Mouse (Mus musculus) forebrain, embryonic 15.5 days (tissue): ENCODE measurements around the gene Tmem233. TPM values are rescaled to one million over a fixed set of nuclear protein-coding genes. Genes with fewer than 3 reads are reported as not detected.

ENCODE experiments used
- ATAC-seq: fragments of 200-750 bp; cut with Nextera tagmentation; replicated peaks from 2 replicates; pipeline ENCODE4 v1.8.0; 2017; ENCODE audit warnings: mild to moderate bottlenecking, moderate TSS enrichment, moderate library complexity
- H3K27ac ChIP-seq: fragments of 300-500 bp; sonication (generic); replicated peaks from 2 replicates; pipeline ENCODE4 v1.5.1; 2015; ENCODE audit warnings: mild to moderate bottlenecking, inconsistent platforms
- H3K27me3 ChIP-seq: fragments of 300-500 bp; sonication (generic); 2 replicates; pipeline ENCODE4 v1.6.1; 2015; ENCODE audit warnings: inconsistent platforms
- H3K36me3 ChIP-seq: fragments of 300-500 bp; sonication (generic); 2 replicates; pipeline ENCODE4 v1.6.1; 2015; ENCODE audit warnings: mild to moderate bottlenecking, inconsistent platforms
- H3K4me1 ChIP-seq: fragments of 300-500 bp; sonication (generic); 2 replicates; pipeline ENCODE4 v1.6.1; 2015; ENCODE audit warnings: inconsistent platforms
- H3K4me2 ChIP-seq: fragments of 300-500 bp; sonication (generic); replicated peaks from 2 replicates; pipeline ENCODE4 v1.6.1; 2015; ENCODE audit warnings: mild to moderate bottlenecking, inconsistent platforms
- H3K4me3 ChIP-seq: fragments of 300-500 bp; sonication (generic); 2 replicates; pipeline ENCODE4 v1.5.1; 2015; ENCODE audit warnings: mild to moderate bottlenecking, inconsistent platforms
- H3K9ac ChIP-seq: fragments of 300-500 bp; sonication (generic); replicated peaks from 2 replicates; pipeline ENCODE4 v1.6.1; 2015; ENCODE audit warnings: mild to moderate bottlenecking, inconsistent platforms
- H3K9me3 ChIP-seq: fragments of 300-500 bp; sonication (generic); 2 replicates; pipeline ENCODE4 v1.6.1; 2016; ENCODE audit warnings: inconsistent platforms
- WGBS: fragments of 180-500 bp; shearing (Covaris S2); methylation state at CpG from one replicate; pipeline ENCODE4 v1.1.7; 2015; ENCODE audit warnings: mixed read lengths; 5-methylcytosine and 5-hydroxymethylcytosine counted together
- polyA plus RNA-seq: library from polyadenylated mRNA; unstranded; fragments of >200 nt; fragmentation: Nextera tagmentation; extraction: Ambion mirVana; gene quantifications from 2 replicates; pipeline ENCODE4 v1.2.1, GENCODE M21; 2015

Tmem233 gene
- polyA plus RNA-seq, 1 experiment from 2014 or later = not detected

DNA sequence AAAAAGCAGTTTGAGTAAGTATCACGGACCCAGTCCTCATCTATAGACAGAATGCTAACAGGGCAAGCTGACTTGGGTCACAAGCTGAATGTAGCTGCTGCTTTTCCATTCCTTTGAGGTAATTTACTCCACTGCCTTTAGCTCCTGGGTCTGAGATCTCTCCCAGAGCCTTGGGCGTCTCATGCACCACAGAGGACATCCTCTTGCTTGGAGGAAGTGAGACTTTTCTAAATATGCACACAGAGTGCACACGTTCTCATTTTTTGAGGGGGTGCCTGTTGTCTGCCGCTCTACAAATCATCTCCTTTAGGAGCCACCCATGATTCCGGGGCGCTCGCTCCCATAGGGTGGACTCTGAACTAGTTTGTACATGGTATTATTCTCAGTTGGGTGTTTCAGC is 70.5 kb downstream of the Tmem233 start:
- Histone ChIP-seq H3K4me1 (no peaks in the 10 kb centered on the region), H3K27me3 (no peaks in the 10 kb centered on the region), H3K4me2 (no peak overlapping the region), H3K9me3 (no peaks in the 10 kb centered on the region), H3K9ac (no peak overlapping the region), H3K4me3 (no peak overlapping the region), H3K27ac (no peak overlapping the region), H3K36me3 (peaks cover 46% of the 10 kb centered on the region)
- 93% methylated on average over 7 of the region's 7 CpGs for WGBS
- no peak for ATAC-seq

DNA sequence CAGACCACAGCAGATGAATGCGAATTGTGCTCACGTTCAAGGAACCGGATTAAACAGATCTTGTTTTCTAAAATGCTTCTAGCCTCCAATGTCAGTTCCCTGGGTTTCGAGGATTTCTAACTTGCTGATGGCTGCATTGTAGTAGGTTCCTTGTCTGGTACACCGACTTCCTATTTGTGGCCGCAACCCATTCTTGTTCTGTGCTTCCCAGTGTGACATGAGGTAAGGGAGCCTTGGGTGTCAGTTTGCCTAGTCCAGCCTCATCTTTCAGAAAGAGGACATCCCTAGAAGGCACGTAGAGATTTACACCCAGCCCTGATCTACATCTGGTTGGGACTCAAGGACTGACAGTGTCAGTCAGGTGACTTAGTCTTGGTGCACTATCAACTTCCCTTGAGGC is 71.3 kb downstream of the Tmem233 start:
- no peak for ATAC-seq
- H3K9ac ChIP-seq = no peak overlapping the region
- 89% methylated on average over 7 of the region's 7 CpGs for WGBS
- H3K9me3 ChIP-seq = no peaks in the 10 kb centered on the region
- no peak overlapping the region for H3K27ac ChIP-seq
- no peak overlapping the region for H3K4me3 ChIP-seq
- peaks cover 38% of the 10 kb centered on the region for H3K36me3 ChIP-seq
- H3K27me3 ChIP-seq = no peaks in the 10 kb centered on the region
- no peaks in the 10 kb centered on the region for H3K4me1 ChIP-seq
- H3K4me2 ChIP-seq = no peak overlapping the region

DNA sequence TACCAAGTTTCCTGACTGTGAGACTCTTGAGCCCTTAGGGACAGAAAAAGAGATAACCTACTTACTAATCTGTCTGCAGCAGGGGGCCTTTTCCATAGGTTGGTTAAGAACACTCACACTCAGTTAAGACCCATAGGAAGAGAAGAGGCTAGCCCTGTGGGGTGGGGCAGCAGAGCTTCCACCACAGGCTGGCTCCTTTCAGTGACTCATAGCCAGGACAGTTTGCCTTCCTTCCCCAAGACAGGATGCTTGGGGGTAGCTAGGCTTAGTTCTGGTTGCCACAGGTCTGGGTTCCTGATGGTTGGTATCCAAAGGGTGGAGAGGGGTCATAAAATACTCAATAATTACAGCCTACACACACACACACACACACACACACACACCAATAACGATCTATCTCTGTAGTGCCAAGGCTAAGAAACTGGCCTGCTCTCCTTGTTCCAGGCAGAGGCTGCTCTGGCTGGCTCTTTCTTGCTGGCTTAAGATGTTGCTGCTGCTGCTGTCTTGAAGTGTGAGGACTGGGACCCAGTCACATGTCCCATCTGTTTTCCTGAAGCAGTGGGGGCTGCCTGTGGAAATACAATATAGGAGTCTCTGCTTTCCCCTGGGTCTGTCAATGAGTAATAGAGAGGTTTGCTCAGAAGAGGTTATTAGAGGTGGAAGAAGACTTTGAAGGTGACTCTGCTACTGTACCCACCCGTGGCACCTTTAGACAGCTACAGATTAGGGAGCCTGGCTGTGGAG is 73.0 kb downstream of the Tmem233 start:
- no peak overlapping the region for H3K27ac ChIP-seq
- no peaks in the 10 kb centered on the region for H3K27me3 ChIP-seq
- H3K4me1 ChIP-seq = no peaks in the 10 kb centered on the region
- ATAC-seq = no peak
- no peaks in the 10 kb centered on the region for H3K9me3 ChIP-seq
- H3K9ac ChIP-seq = no peak overlapping the region
- peaks cover 22% of the 10 kb centered on the region for H3K36me3 ChIP-seq
- H3K4me3 ChIP-seq = no peak overlapping the region
- 93% methylated on average over 2 of the region's 2 CpGs for WGBS
- no peak overlapping the region for H3K4me2 ChIP-seq

DNA sequence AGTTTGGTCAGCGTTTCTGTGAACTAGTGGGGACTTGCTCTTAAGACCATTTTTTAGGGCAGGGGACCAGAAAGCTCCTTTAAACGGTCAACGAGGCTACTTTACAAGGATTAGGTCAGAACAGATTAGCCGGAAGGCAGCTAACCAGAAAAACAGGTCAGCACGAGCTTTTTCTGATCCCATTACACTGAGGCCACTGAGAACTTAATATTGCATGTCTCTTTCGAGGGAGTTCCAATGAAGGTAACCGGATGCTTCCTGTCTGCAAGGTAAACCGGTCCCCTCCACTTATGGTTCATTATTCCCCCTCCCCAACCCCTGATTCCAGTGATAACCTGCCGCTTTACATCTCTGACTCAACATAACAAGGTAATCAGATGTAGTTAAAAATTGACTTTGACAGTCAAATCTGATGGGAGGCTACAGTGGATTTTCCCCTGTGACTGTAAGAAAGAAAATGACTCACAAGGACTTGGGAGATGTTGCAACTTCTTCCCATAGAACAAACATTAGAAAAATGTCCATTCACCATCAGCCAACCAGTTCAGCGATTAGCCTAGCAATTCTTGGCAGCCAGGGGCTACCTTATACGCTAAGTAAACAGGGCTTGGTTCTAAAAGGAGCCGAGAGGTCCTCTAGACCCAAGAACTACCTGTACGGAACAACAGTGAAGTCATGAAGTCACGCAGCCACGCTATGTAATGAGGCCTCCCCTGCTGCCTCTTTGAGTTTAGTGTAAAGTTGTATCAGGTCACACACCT is 73.8 kb downstream of the Tmem233 start:
- Histone ChIP-seq H3K9ac (no peak overlapping the region), H3K4me2 (no peak overlapping the region), H3K27me3 (no peaks in the 10 kb centered on the region), H3K9me3 (no peaks in the 10 kb centered on the region), H3K4me1 (no peaks in the 10 kb centered on the region), H3K4me3 (no peak overlapping the region), H3K27ac (no peak overlapping the region), H3K36me3 (peaks cover 14% of the 10 kb centered on the region)
- no peak for ATAC-seq
- WGBS = 78% methylated on average over 15 of the region's 15 CpGs

DNA sequence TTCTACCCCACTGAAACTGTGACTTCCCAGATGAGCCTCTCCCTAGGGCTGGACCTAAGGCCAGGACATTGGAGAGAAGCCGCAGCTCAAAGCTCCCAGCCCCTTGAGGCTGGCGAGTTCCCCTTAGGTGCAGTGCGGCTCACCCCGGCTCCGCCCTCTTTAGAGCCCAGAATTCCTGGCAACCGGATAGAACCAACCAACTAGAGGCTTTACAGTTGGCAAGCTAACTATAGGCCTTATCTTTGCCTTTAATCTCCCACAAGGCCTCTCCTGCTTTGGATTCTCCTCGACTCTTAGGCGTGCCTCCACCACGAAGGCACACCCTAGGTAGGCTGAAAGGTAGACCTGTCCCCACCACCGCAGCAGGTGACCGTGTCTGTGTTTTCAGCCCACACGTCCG is 75.3 kb downstream of the Tmem233 start:
- Histone ChIP-seq H3K4me3 (no peak overlapping the region), H3K9ac (no peak overlapping the region), H3K9me3 (no peaks in the 10 kb centered on the region), H3K4me2 (no peak overlapping the region), H3K4me1 (no peaks in the 10 kb centered on the region), H3K36me3 (no peaks in the 10 kb centered on the region), H3K27me3 (no peaks in the 10 kb centered on the region), H3K27ac (no peak overlapping the region)
- 88% methylated on average over 13 of the region's 13 CpGs for WGBS
- no peak for ATAC-seq

DNA sequence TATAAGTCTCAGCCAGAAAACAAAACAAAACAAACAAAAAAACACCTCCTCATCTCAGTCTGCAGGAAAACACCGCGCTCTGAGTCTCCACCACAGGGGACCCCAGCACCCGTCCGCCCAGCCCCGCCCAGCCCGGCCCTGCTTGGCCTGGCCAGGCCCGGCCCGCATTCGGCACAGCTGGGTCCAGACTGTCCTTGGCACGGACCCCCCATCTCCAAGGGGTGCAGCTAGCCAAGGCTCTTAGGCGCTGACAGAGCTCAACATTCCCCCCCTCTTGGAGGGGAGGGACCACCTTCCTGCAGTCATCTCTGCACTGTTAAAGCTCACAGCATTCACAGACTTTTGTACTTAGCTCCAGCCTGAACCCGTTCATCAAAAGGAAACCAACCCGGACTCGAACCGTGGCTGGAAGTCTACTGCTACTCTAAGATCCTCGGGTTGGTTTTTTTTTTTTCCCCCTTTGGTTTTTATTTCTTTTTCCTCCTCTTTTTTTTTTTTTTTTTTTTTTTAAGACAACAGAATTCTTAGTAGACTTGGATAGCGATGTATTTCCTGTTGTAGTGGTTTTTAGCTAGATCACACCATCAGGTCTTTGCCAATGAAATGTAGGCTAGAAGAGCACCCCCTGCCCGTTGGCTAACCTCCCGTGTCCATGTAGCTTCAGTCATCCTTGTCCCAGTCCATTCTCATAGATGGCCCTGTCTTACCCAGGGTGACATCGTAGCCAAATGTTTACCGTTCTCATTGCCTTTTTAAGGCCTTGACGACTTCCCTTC is 76.5 kb downstream of the Tmem233 start:
- no peaks in the 10 kb centered on the region for H3K4me1 ChIP-seq
- no peaks in the 10 kb centered on the region for H3K9me3 ChIP-seq
- no peak overlapping the region for H3K4me2 ChIP-seq
- 68% methylated on average over 22 of the region's 22 CpGs for WGBS
- no peaks in the 10 kb centered on the region for H3K27me3 ChIP-seq
- no peak for ATAC-seq
- H3K9ac ChIP-seq = no peak overlapping the region
- no peak overlapping the region for H3K4me3 ChIP-seq
- no peaks in the 10 kb centered on the region for H3K36me3 ChIP-seq
- no peak overlapping the region for H3K27ac ChIP-seq

DNA sequence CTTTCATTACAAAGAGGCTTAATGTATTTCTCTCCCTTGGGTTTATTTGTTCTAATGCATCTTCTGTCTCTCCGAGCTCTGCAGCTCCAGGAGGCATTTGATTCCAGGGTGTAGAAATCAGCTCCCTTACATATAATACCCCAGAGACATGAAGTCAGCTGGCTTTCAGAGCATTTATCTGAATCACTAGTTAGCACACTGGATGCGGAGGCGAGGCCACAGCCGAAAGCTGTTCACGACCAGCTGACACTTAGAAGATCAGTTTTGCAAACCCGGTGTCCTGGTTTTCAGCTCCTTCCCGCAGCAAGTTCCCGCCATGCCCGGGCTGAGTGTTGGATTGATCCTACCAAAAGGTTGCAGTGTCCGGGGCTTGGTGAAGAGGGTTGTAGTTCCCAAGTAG is 78.8 kb downstream of the Tmem233 start:
- Histone ChIP-seq H3K36me3 (no peaks in the 10 kb centered on the region), H3K9me3 (no peaks in the 10 kb centered on the region), H3K4me2 (no peak overlapping the region), H3K4me3 (no peak overlapping the region), H3K27me3 (no peaks in the 10 kb centered on the region), H3K27ac (no peak overlapping the region), H3K4me1 (no peaks in the 10 kb centered on the region), H3K9ac (no peak overlapping the region)
- 86% methylated on average over 10 of the region's 10 CpGs for WGBS
- ATAC-seq = no peak

DNA sequence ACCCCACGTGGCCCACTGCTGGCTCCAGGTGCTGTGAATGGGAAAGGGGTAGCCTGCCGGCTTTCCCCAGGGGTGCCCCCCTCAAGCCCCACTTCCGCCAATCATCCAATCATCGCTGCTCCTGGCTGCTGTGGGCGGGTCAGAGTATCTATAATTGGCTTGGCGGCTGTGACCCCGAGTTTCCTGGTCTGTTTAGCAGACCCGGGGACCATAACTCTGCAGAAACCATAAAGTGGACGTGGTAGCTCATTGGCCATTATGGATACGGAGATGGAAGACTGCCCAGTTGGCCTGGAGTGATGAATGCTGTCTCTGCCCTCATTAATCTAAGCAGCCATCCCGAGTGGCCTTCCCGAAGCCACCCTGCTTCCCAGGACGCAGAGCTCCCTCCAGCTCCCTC is 79.2 kb downstream of the Tmem233 start:
- no peak for ATAC-seq
- Histone ChIP-seq H3K36me3 (no peaks in the 10 kb centered on the region), H3K9me3 (no peaks in the 10 kb centered on the region), H3K4me1 (no peaks in the 10 kb centered on the region), H3K4me2 (0 out of 2 replicates have a peak overlapping the region, but pooled peaks have one; percentile 0), H3K27me3 (no peaks in the 10 kb centered on the region), H3K9ac (no peak overlapping the region), H3K4me3 (no peak overlapping the region), H3K27ac (no peak overlapping the region)
- 35% methylated on average over 13 of the region's 13 CpGs for WGBS

DNA sequence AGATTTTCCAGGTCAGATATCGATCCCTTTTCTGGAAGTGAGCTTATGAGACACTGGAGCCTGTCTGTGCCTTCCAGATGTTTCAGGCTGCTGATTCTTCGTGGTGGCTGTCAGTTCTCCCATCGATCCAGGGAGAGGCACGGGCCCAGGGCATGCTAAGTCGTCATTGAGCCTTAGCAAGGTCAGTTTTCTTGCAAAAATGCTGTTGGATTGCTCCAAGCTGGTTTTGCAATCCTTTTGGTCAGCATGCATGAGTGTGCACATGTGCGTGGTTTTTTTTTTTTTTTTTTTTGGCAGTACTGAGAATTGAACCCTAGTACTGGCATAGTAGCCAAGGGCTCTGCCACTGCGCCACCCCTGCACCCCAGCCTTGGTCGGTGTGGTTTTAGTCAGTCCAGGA is 79.9 kb downstream of the Tmem233 start:
- no peak for ATAC-seq
- no peak overlapping the region for H3K9ac ChIP-seq

DNA sequence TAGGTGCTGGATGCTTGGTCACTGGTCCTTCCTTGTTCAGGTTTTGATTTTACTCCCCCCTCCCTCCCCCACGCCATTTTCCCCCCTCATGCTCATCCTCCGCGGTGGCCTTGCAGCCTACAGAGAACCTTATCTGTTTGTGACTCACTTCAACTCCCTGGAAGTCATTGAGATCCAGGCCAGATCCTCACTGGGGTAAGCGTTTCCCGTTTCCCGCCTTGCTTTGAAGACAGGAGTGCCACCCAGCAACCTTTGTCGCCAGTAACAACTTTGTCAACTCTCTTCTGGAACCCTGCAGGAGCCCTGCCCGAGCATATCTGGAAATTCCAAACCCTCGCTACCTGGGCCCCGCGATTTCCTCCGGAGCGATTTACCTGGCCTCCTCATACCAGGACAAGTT is 85.7 kb downstream of the Tmem233 start:
- Histone ChIP-seq H3K9me3 (no peaks in the 10 kb centered on the region), H3K4me1 (no peaks in the 10 kb centered on the region), H3K27me3 (no peaks in the 10 kb centered on the region), H3K4me2 (no peak overlapping the region), H3K36me3 (no peaks in the 10 kb centered on the region), H3K4me3 (no peak overlapping the region), H3K27ac (no peak overlapping the region), H3K9ac (no peak overlapping the region)
- ATAC-seq = no peak
- WGBS = 80% methylated on average over 13 of the region's 13 CpGs

More for the DNA sequence above, 79.9 kb downstream of the Tmem233 start:
- WGBS = 87% methylated on average over 8 of the region's 8 CpGs
- Histone ChIP-seq H3K27ac (no peak overlapping the region), H3K27me3 (no peaks in the 10 kb centered on the region), H3K4me2 (no peak overlapping the region), H3K4me1 (no peaks in the 10 kb centered on the region), H3K4me3 (no peak overlapping the region), H3K9me3 (no peaks in the 10 kb centered on the region), H3K36me3 (no peaks in the 10 kb centered on the region)

DNA sequence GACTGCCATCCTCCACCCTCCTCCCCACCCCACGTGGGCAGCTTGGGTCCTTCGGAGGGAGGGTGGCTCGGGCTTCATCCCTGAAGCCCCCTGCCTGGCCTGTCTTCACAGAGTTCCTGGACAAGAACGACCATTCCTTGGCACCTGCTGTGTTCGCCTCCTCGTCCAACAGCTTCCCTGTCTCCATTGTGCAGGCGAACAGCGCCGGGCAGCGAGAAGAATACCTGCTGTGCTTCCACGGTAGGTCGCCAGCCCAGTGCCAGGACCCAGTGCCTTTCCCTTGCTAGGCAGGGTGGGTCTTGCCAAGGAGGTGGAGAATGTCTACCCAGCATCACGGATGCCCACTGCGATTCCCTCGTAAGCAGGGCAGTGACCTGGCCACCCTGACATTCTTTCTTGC is 88.9 kb downstream of the Tmem233 start:
- Histone ChIP-seq H3K4me2 (no peak overlapping the region), H3K27ac (no peak overlapping the region), H3K36me3 (peaks cover 19% of the 10 kb centered on the region), H3K4me3 (no peak overlapping the region), H3K4me1 (no peaks in the 10 kb centered on the region), H3K9ac (no peak overlapping the region), H3K9me3 (no peaks in the 10 kb centered on the region), H3K27me3 (no peaks in the 10 kb centered on the region)
- WGBS = 75% methylated on average over 15 of the region's 15 CpGs
- no peak for ATAC-seq

DNA sequence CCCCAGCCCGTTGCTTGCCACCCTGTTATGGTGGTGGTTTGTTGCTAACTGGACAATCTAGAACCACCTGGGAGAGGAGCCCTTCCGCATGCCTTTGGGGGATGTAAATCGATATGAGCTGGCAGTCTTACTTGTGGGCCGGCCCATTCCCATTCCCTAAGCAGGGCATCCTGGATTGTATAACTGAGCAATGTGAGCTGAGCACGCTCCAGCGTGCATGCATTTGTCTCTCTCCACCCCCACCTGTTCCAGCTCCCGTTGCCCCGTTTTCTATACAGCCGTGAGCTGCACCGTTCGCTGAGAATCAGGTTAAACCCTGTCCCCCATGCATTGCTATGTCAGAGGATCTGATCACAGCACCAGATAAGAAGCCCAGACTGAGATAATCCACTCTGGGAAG is 91.3 kb downstream of the Tmem233 start:
- ATAC-seq = no peak
- WGBS = 97% methylated on average over 11 of the region's 11 CpGs
- peaks cover 19% of the 10 kb centered on the region for H3K36me3 ChIP-seq

More for the DNA sequence above, 91.3 kb downstream of the Tmem233 start:
- Histone ChIP-seq H3K27ac (no peak overlapping the region), H3K27me3 (no peaks in the 10 kb centered on the region), H3K9me3 (no peaks in the 10 kb centered on the region), H3K4me1 (no peaks in the 10 kb centered on the region), H3K9ac (no peak overlapping the region), H3K4me2 (no peak overlapping the region), H3K4me3 (no peak overlapping the region)
